Mouse (Mus musculus): ENCODE measurements around the gene Dnase1l1.

DNA sequence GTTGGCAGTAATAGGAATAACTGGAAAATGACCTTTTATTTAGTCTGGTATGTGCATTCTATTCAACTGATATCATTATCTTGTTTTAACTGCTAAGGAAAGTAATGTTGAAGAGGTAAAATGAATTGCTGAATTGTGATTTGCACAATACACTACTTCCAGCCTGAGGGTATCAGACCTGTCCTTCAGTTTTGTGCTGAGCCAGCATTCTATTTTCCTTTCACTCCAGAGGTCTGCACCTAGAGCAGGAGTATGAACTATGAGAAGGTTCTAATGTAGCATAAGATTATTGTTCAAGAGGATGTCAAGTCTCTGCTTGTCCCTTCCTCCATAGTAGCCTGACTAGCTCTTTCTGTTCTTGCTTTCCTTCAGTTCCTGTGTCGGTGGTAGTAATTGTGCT, 16.2 kb upstream of the Dnase1l1 start:
- no peak for TF ChIP-seq CTCF (IDR thresholded peaks at IDR 0.05)
- no peak for TF ChIP-seq EP300 (IDR thresholded peaks at IDR 0.05)
